8 mouse cellular contexts compared by ENCODE assay signal in genomic region chr17:46557321-46557720, GRCm38 (mm10). TPM values are rescaled to one million over a fixed set of nuclear protein-coding genes. Genes with fewer than 3 reads are reported as not detected.
DNase-seq lines count a peak whose midpoint lies in the region; ATAC-seq and TF ChIP-seq lines count a peak whose summit lies in the region.
"Not testable (repeated sequence)": the region's sequence is repeated elsewhere in the genome, so short reads cannot be mapped to it uniquely, and the experiment has no call there.

No protein-coding gene starts in this region.

- TF ChIP-seq CTCF in bone marrow macrophage, adult 2 months (IDR thresholded peaks at IDR 0.05; ENCODE audit: low read depth, low read length) = not testable (repeated sequence)

- H3K27ac ChIP-seq in bone marrow macrophage, adult 2 months (ENCODE audit: insufficient read depth, low read depth, low read length) = peak overlapping the region; percentile 87; the same call in 1 of the 2 replicates
- H3K27ac ChIP-seq in embryonic facial prominence, embryonic 15.5 days (replicated peaks) = peak overlapping the region; percentile 97
- peak overlapping the region; percentile 99 for H3K27ac ChIP-seq in heart, embryonic 10.5 days
- peak overlapping the region; percentile 88; the same call in 1 of the 2 replicates for H3K27ac ChIP-seq in hindbrain, embryonic 12.5 days
- peak overlapping the region; percentile 97 for H3K27ac ChIP-seq in kidney, embryonic 15.5 days
- peak overlapping the region; percentile 79 for H3K27ac ChIP-seq in liver, embryonic 11.5 days (ENCODE audit: low read depth, low read length)
- H3K27ac ChIP-seq in macrophage = peak overlapping the region; percentile 65
- 0 out of 2 replicates have a peak overlapping the region, but pooled peaks have one; percentile 95 for H3K27ac ChIP-seq in neural tube, embryonic 13.5 days (replicated peaks)

- H3K4me1 ChIP-seq in bone marrow macrophage, adult 2 months (ENCODE audit: control insufficient read depth, insufficient read depth, low read length) = peaks cover 28% of the 10 kb centered on the region
- peaks cover 37% of the 10 kb centered on the region for H3K4me1 ChIP-seq in embryonic facial prominence, embryonic 15.5 days
- H3K4me1 ChIP-seq in heart, embryonic 10.5 days = peaks cover 36% of the 10 kb centered on the region
- H3K4me1 ChIP-seq in hindbrain, embryonic 12.5 days = peaks cover 34% of the 10 kb centered on the region
- H3K4me1 ChIP-seq in kidney, embryonic 15.5 days = peaks cover 39% of the 10 kb centered on the region
- peaks cover 32% of the 10 kb centered on the region for H3K4me1 ChIP-seq in liver, embryonic 11.5 days (replicated peaks; ENCODE audit: control insufficient read depth, insufficient read depth, low read length)
- H3K4me1 ChIP-seq in neural tube, embryonic 13.5 days (replicated peaks) = peaks cover 38% of the 10 kb centered on the region

- H3K9ac ChIP-seq in embryonic facial prominence, embryonic 15.5 days; hindbrain, embryonic 12.5 days; kidney, embryonic 15.5 days; neural tube, embryonic 13.5 days: not testable (repeated sequence)
- peak overlapping the region; percentile 66 for H3K9ac ChIP-seq in liver, embryonic 11.5 days (ENCODE audit: low read depth, low read length)

- H3K79me2 ChIP-seq in macrophage (ENCODE audit: inconsistent target) = peaks cover 27% of the 10 kb centered on the region

- not testable (repeated sequence) for ATAC-seq in embryonic facial prominence, embryonic 15.5 days (ENCODE audit: insufficient number of reproducible peaks, low FRiP score, low TSS enrichment, low read depth); hindbrain, embryonic 12.5 days (ENCODE audit: low FRiP score); kidney, embryonic 15.5 days (replicated peaks; ENCODE audit: low FRiP score); liver, embryonic 11.5 days (replicated peaks; ENCODE audit: low FRiP score); neural tube, embryonic 13.5 days (ENCODE audit: low read depth)

- not testable (repeated sequence) for TF ChIP-seq POLR2A in bone marrow macrophage, adult 2 months (IDR thresholded peaks at IDR 0.05; ENCODE audit: borderline replicate concordance, low read depth, low read length)

- H3K4me3 ChIP-seq in bone marrow macrophage, adult 2 months (ENCODE audit: insufficient read depth, low read length); heart, embryonic 10.5 days; macrophage (ENCODE audit: inconsistent target); neural tube, embryonic 13.5 days: not testable (repeated sequence)
- H3K4me3 ChIP-seq in embryonic facial prominence, embryonic 15.5 days (replicated peaks) = peak overlapping the region; percentile 96; the same call in 1 of the 2 replicates
- H3K4me3 ChIP-seq in hindbrain, embryonic 12.5 days = 0 out of 2 replicates have a peak overlapping the region, but pooled peaks have one; percentile 99
- peak overlapping the region; percentile 66; the same call in 1 of the 2 replicates for H3K4me3 ChIP-seq in kidney, embryonic 15.5 days (replicated peaks)
- peak overlapping the region; percentile 90 for H3K4me3 ChIP-seq in liver, embryonic 11.5 days (ENCODE audit: low read depth, low read length)

- H3K4me2 ChIP-seq in embryonic facial prominence, embryonic 15.5 days (replicated peaks) = 0 out of 2 replicates have a peak overlapping the region, but pooled peaks have one; percentile 79
- H3K4me2 ChIP-seq in hindbrain, embryonic 12.5 days (replicated peaks) = peak overlapping the region; percentile 88; the same call in 1 of the 2 replicates
- H3K4me2 ChIP-seq in kidney, embryonic 15.5 days = peak overlapping the region; percentile 81
- H3K4me2 ChIP-seq in liver, embryonic 11.5 days = peak overlapping the region; percentile 84
- H3K4me2 ChIP-seq in neural tube, embryonic 13.5 days = peak overlapping the region; percentile 94

- H3K9me3 ChIP-seq in embryonic facial prominence, embryonic 15.5 days (replicated peaks); heart, embryonic 10.5 days; hindbrain, embryonic 12.5 days (replicated peaks); kidney, embryonic 15.5 days (replicated peaks); liver, embryonic 11.5 days (ENCODE audit: control insufficient read depth, low read length); neural tube, embryonic 13.5 days: not testable (repeated sequence)

- DNase-seq in heart, embryonic 10.5 days (ENCODE audit: low spot score); liver, embryonic 11.5 days (ENCODE audit: low spot score): not testable (repeated sequence)

- H3K27me3 ChIP-seq in embryonic facial prominence, embryonic 15.5 days; heart, embryonic 10.5 days (ENCODE audit: insufficient read depth, poor library complexity, severe bottlenecking); hindbrain, embryonic 12.5 days; kidney, embryonic 15.5 days; liver, embryonic 11.5 days (replicated peaks; ENCODE audit: control insufficient read depth, insufficient read depth, low read length); neural tube, embryonic 13.5 days: not testable (repeated sequence)

- not testable (repeated sequence) for H3K36me3 ChIP-seq in embryonic facial prominence, embryonic 15.5 days; heart, embryonic 10.5 days; hindbrain, embryonic 12.5 days; kidney, embryonic 15.5 days; liver, embryonic 11.5 days (ENCODE audit: control insufficient read depth, insufficient read depth, low read length); macrophage (ENCODE audit: inconsistent target); neural tube, embryonic 13.5 days

RNA-seq across cellular contexts. Expression of gene Srf, which starts 1.3 kb away (rescaled TPM):
- polyA plus RNA-seq in bone marrow macrophage, adult 2 months (2012; ENCODE audit: insufficient read depth, insufficient read length, missing spikeins) = 28.9 and 44.2 TPM in 2 replicates
- 8.6 and 8.8 TPM in 2 replicates for polyA plus RNA-seq in embryonic facial prominence, embryonic 15.5 days (2015; fragmentation: Nextera tagmentation; extraction: Ambion mirVana)
- 10.9 and 15.7 TPM in 2 replicates for polyA plus RNA-seq in heart, embryonic 10.5 days (2016; fragmentation: Nextera tagmentation; extraction: Ambion mirVana)
- polyA plus RNA-seq in hindbrain, embryonic 12.5 days (2016; fragmentation: Nextera tagmentation; extraction: Ambion mirVana) = 5.9 and 8.1 TPM in 2 replicates
- polyA plus RNA-seq in kidney, embryonic 15.5 days (2015; fragmentation: Nextera tagmentation; extraction: Ambion mirVana) = 9.1 and 9.5 TPM in 2 replicates
- polyA plus RNA-seq in liver, embryonic 11.5 days (2014; fragmentation: Nextera tagmentation; extraction: Ambion mirVana) = 5.6 and 9.2 TPM in 2 replicates
- total RNA-seq in macrophage (2018; cell fraction: chromatin; rRNA removed) = 10 to 100 TPM; 11.4 to 46.5 (median 20.8) TPM
- 10 to 100 TPM; 17.0 to 48.7 (median 22.0) TPM for total RNA-seq in macrophage (2018; cell fraction: cytosol; rRNA removed)
- 10 to 100 TPM; 12.3 to 41.6 (median 22.8) TPM for total RNA-seq in macrophage (2018; cell fraction: nucleus; rRNA removed)
- 15.1 to 25.6 TPM (median 25.2 TPM) in 3 replicates for polyA plus RNA-seq in macrophage (2018)
- 4.7 and 5.4 TPM in 2 replicates for polyA plus RNA-seq in neural tube, embryonic 13.5 days (2015; fragmentation: Nextera tagmentation; extraction: Ambion mirVana)

RNA-seq across cellular contexts. Expression of gene Cul9, which starts 11.1 kb away (rescaled TPM):
- polyA plus RNA-seq in bone marrow macrophage, adult 2 months (2012; ENCODE audit: insufficient read depth, insufficient read length, missing spikeins) = 27.7 and 46.3 TPM in 2 replicates
- polyA plus RNA-seq in embryonic facial prominence, embryonic 15.5 days (2015; fragmentation: Nextera tagmentation; extraction: Ambion mirVana) = 7.1 and 10.6 TPM in 2 replicates
- polyA plus RNA-seq in heart, embryonic 10.5 days (2016; fragmentation: Nextera tagmentation; extraction: Ambion mirVana) = 4.8 and 5.3 TPM in 2 replicates
- 14.1 and 14.9 TPM in 2 replicates for polyA plus RNA-seq in hindbrain, embryonic 12.5 days (2016; fragmentation: Nextera tagmentation; extraction: Ambion mirVana)
- 5.3 and 5.8 TPM in 2 replicates for polyA plus RNA-seq in kidney, embryonic 15.5 days (2015; fragmentation: Nextera tagmentation; extraction: Ambion mirVana)
- polyA plus RNA-seq in liver, embryonic 11.5 days (2014; fragmentation: Nextera tagmentation; extraction: Ambion mirVana) = 1.1 and 1.2 TPM in 2 replicates
- total RNA-seq in macrophage (2018; cell fraction: chromatin; rRNA removed) = 100 to 1,000 TPM in 9 of 26 experiments, 10 to 100 TPM in 17; 17.7 to 142 (median 86.9) TPM
- 10 to 100 TPM in 15 of 26 experiments, 1 to 10 TPM in 11; 5.6 to 17.4 (median 11.2) TPM for total RNA-seq in macrophage (2018; cell fraction: cytosol; rRNA removed)
- 10 to 100 TPM; 11.9 to 96.2 (median 39.5) TPM for total RNA-seq in macrophage (2018; cell fraction: nucleus; rRNA removed)
- polyA plus RNA-seq in macrophage (2018) = 8.0 to 13.4 TPM (median 8.8 TPM) in 3 replicates
- polyA plus RNA-seq in neural tube, embryonic 13.5 days (2015; fragmentation: Nextera tagmentation; extraction: Ambion mirVana) = 16.4 and 17.0 TPM in 2 replicates
